ENCODE assay signal across 8 mouse cellular contexts in genomic region chr11:113283376-113283811, GRCm38 (mm10).
DNase-seq lines count a peak whose midpoint lies in the region; ATAC-seq lines count a peak whose summit lies in the region.

No protein-coding gene starts in this region.

- H3K9me3 ChIP-seq in heart, embryonic 12.5 days (replicated peaks) = no peaks in the 10 kb centered on the region

- H3K9ac ChIP-seq in heart, embryonic 12.5 days = no peak overlapping the region

- no peaks in the 10 kb centered on the region for H3K36me3 ChIP-seq in heart, embryonic 12.5 days

- no peak overlapping the region for H3K4me3 ChIP-seq in heart, embryonic 12.5 days

- no peaks in the 10 kb centered on the region for H3K27me3 ChIP-seq in heart, embryonic 12.5 days (replicated peaks)

- peak; percentile 24 for DNase-seq in heart, postnatal 4 days
- DNase-seq in adrenal gland, postnatal 14 days = peak; percentile 62
- peak; percentile 16 to 41 for DNase-seq in gastrocnemius, adult 8-10 months (ENCODE audit: low spot score in 2 of 2)
- peak; percentile 58 for DNase-seq in lung, postnatal 10 days
- DNase-seq in spleen, adult 18-20 months = no peak
- no peak for DNase-seq in cerebellum, adult 9-11 months

- ATAC-seq in heart, embryonic 12.5 days (ENCODE audit: insufficient number of reproducible peaks, low FRiP score) = no peak
- ATAC-seq in megakaryocyte, adult 5-6 weeks (ENCODE audit: poor library complexity, severe bottlenecking) = no peak

- no peak overlapping the region for H3K4me2 ChIP-seq in heart, embryonic 12.5 days

- no peak overlapping the region for H3K27ac ChIP-seq in heart, embryonic 12.5 days (ENCODE audit: poor library complexity, severe bottlenecking)

- WGBS in heart, embryonic 12.5 days = 40% methylated on average over 11 of the region's 11 CpGs

- peaks cover 7% of the 10 kb centered on the region; the same call in 1 of the 2 replicates for H3K4me1 ChIP-seq in heart, embryonic 12.5 days (replicated peaks)

Comparison
In these comparisons a context has a peak if more than half of its experiments do, and no peak if none do; other contexts are left out.
1. DNase-seq: peak in heart, postnatal 4 days (single experiment), adrenal gland, postnatal 14 days (single experiment), gastrocnemius, adult 8-10 months (2 of 2) and lung, postnatal 10 days (single experiment); none in spleen, adult 18-20 months (0 of 2) and cerebellum, adult 9-11 months (single experiment).